Mouse (Mus musculus) adipocyte (in vitro differentiated cells): Measurements from ENCODE around the gene Rab11fip4.

Experiments
- DNase-seq: peaks from one replicate; pipeline ENCODE4 v3.0.0-alpha.2; 2016; ENCODE audit warnings: low spot score

The Rab11fip4 gene

GRCm38 (mm10) chr11:79713184-79713583 lies 122.2 kb downstream of the Rab11fip4 start:
- DNase-seq, result peak; percentile 50

GRCm38 (mm10) chr11:79713678-79714077 lies 122.7 kb downstream of the Rab11fip4 start:
- no peak for DNase-seq

- DNase-seq, result no peak
These were observed 123.2 kb downstream of the Rab11fip4 start for GRCm38 (mm10) chr11:79714082-79714742.

GRCm38 (mm10) chr11:79714743-79715110 lies 123.7 kb downstream of the Rab11fip4 start:
- DNase-seq, result no peak

- no peak for DNase-seq
These were observed 124.3 kb downstream of the Rab11fip4 start for GRCm38 (mm10) chr11:79715316-79715715.

GRCm38 (mm10) chr11:79715733-79716452 lies 124.9 kb downstream of the Rab11fip4 start:
- DNase-seq, result peak; percentile 82

GRCm38 (mm10) chr11:79716453-79716749 lies 125.4 kb downstream of the Rab11fip4 start:
- no peak for DNase-seq

- DNase-seq, result no peak
These were observed 126.3 kb downstream of the Rab11fip4 start for GRCm38 (mm10) chr11:79717271-79717670.

- no peak for DNase-seq
These were observed 126.8 kb downstream of the Rab11fip4 start for GRCm38 (mm10) chr11:79717801-79718200.

- DNase-seq, result peak; percentile 52
These were observed 127.2 kb downstream of the Rab11fip4 start for GRCm38 (mm10) chr11:79718202-79718601.

- peak; percentile 91 for DNase-seq
These were observed 127.9 kb downstream of the Rab11fip4 start for GRCm38 (mm10) chr11:79718829-79719346.

- DNase-seq, result no peak
These were observed 129.7 kb downstream of the Rab11fip4 start for GRCm38 (mm10) chr11:79720737-79721136.

GRCm38 (mm10) chr11:79722811-79723210 lies 131.8 kb downstream of the Rab11fip4 start:
- DNase-seq, result no peak

GRCm38 (mm10) chr11:79725005-79725404 lies 134.0 kb downstream of the Rab11fip4 start:
- no peak for DNase-seq

GRCm38 (mm10) chr11:79729231-79730047 lies 138.4 kb downstream of the Rab11fip4 start:
- DNase-seq, result peak; percentile 85

GRCm38 (mm10) chr11:79730462-79730861 lies 139.4 kb downstream of the Rab11fip4 start:
- DNase-seq, result no peak

GRCm38 (mm10) chr11:79731476-79731875 lies 140.5 kb downstream of the Rab11fip4 start:
- DNase-seq, result no peak

GRCm38 (mm10) chr11:79733013-79733412 lies 142.0 kb downstream of the Rab11fip4 start:
- no peak for DNase-seq

GRCm38 (mm10) chr11:79736232-79737006 lies 145.4 kb downstream of the Rab11fip4 start:
- peak; percentile 63 for DNase-seq

- DNase-seq, result no peak
These were observed 146.2 kb downstream of the Rab11fip4 start for GRCm38 (mm10) chr11:79737126-79737697.

- peak; percentile 56 for DNase-seq
These were observed 147.0 kb downstream of the Rab11fip4 start for GRCm38 (mm10) chr11:79737865-79738502.
